Mouse (Mus musculus) brown adipose tissue, adult 24 weeks (tissue): Measurements from ENCODE around the gene Sgsm1. TPM values are rescaled to one million over a fixed set of nuclear protein-coding genes. Genes with fewer than 3 reads are reported as not detected.

ENCODE experiments used
- H3K27ac ChIP-seq: fragments of 200-500 bp; replicated peaks from 2 replicates; pipeline ENCODE4 v1.5.1; 2012; ENCODE audit warnings: low read depth, mild to moderate bottlenecking, low read length
- H3K4me1 ChIP-seq: fragments of 200-500 bp; 2 replicates; pipeline ENCODE4 v1.6.1; 2012; ENCODE audit warnings: low read length, mixed read lengths; ENCODE audit not compliant: control insufficient read depth, insufficient read depth, insufficient read length
- H3K4me3 ChIP-seq: fragments of 200-500 bp; 2 replicates; pipeline ENCODE4 v1.5.1; 2012; ENCODE audit warnings: low read depth, mild to moderate bottlenecking, low read length, moderate library complexity; ENCODE audit not compliant: insufficient read depth
- polyA plus RNA-seq: library from polyadenylated mRNA; stranded (reverse); fragments of >200 nt; gene quantifications from 2 replicates; pipeline ENCODE4 v1.2.4, GENCODE M21; 2012; ENCODE audit not compliant: missing spikeins, insufficient read depth, insufficient read length

Gene Sgsm1
- polyA plus RNA-seq, 1 experiment, result 0.59 TPM

DNA sequence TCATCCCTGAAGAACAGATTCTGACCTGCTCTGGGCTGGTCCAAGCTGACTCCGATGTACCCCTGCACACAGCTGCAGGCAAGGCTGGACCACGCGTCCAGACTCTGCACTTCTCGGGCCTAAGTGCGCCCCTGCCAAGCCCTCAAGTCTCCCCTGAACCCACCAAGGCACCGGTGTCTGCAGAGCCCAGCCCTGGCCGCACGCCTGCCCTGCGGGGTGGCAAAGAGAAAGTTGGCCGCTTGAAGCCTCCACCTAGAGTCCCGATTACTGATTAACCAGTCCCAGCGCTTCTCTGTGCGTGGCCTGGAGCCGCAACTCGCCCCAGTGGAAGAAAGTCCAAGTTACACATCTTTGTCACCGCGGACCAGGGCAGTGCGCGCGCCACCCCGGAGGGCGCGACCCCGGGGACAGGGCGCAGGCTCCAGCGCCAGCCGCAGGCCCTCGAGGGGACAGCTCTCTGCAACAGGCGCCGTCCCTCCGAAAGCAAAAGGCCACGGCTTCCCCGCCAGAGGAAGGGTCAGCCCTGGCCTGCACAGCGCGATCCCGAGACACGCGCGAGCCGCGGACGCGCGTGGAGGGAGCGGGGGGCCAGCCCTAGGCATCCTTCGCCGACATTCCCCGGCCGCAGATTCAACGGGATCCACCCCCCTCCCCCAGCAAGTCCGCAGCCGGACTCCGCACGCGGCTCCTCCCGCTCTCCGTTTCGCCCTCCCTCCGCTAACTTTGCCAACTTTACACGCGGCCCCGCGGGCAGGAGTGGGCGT, 90.0 kb downstream of the Sgsm1 start:
- H3K27ac ChIP-seq, result peak overlapping the region; percentile 27
- peaks cover 24% of the 10 kb centered on the region for H3K4me1 ChIP-seq
- peak overlapping the region; percentile 84 for H3K4me3 ChIP-seq

DNA sequence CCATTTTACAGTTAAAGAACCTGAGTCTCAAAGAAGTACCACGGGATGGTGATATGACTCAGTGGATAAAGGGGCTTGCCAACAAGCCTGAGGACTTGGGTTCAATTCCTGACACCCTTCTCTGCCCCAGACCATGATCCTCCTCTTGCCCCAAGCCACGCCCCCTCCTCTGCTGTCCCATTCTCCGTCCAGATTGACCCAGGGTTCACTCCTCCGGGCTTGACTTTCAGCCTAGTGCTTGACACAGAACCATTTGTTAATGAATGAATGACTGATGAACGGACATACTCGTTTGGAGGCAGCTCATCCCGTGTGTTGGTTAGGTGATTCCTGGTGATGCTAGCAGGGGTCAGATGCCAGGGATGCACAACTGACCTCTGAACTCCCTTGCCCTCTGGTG, 90.7 kb downstream of the Sgsm1 start:
- peak overlapping the region; percentile 28; the same call in 1 of the 2 replicates for H3K4me3 ChIP-seq
- H3K27ac ChIP-seq, result no peak overlapping the region
- H3K4me1 ChIP-seq, result peaks cover 23% of the 10 kb centered on the region

GRCm38 (mm10) chr5:113219450-113219849, 91.1 kb downstream of the Sgsm1 start:
- peaks cover 25% of the 10 kb centered on the region for H3K4me1 ChIP-seq
- peak overlapping the region; percentile 64 for H3K27ac ChIP-seq
- peak overlapping the region; percentile 28 for H3K4me3 ChIP-seq

DNA sequence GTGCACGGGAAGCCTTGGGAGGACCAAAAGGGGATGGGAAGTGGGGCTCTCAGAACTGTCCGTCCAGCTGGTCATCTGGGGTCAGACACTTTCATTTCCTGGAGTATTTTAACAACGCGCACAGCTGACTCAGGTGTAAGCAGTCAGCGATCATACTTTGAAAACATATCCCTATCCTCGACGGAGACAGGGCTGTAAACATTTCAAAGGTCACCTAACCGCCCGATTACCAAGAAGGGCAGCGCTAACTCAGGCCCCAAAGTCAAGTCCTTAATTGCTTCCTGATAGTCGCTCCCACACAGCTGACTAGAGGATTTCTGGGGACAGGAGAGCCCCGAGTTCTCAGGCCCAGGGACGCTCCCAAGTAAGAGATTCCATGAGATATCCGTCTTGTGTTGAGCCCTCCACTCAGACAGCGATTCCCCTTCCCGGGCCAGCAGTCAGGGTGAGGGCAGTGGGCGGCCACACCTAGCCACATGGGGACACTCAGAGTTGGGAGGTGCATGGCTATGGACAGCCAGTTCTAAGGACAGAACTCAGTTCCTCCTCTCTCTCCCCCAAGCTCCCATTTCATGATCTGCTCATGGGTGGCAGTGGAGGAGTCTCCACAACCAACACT, 91.9 kb downstream of the Sgsm1 start:
- H3K4me1 ChIP-seq, result peaks cover 25% of the 10 kb centered on the region
- H3K27ac ChIP-seq, result peak overlapping the region; percentile 64
- peak overlapping the region; percentile 28 for H3K4me3 ChIP-seq

- Histone ChIP-seq H3K27ac (peak overlapping the region; percentile 5; the same call in 1 of the 2 replicates), H3K4me1 (peaks cover 34% of the 10 kb centered on the region), H3K4me3 (no peak overlapping the region)
Measured at GRCm38 (mm10) chr5:113217076-113217475, 93.5 kb downstream of the Sgsm1 start.

DNA sequence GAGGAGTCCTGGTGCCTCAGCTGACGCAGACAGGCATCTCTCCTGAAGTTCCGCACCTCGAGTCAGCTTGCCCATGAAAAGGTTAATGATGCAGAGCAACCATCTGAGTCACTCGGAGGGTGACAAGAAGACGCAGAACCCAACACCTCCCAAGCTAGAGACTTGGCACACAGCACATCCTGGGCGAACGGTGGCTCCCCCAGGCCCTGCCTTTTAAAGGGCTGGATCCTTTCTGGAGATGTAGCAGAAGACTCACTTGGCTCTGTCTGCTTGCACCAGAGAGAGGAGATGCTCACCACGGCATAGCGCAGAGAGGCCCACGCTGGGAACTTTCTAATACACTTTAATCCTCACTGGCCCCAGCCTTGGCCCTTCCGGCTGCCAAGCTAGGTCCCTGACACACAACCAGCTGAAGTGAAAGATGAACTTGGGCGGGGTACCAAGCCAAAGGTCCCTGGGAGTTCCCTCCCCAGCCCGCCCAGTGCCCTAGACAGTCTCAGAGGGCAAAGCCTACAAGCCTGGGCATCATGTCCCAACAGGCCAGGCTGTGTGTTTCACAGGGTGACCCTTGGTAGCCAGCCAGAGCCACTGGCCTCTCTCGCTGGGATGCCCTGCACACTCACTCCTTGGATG, 94.1 kb downstream of the Sgsm1 start:
- peak overlapping the region; percentile 59 for H3K27ac ChIP-seq
- H3K4me3 ChIP-seq, result no peak overlapping the region
- H3K4me1 ChIP-seq, result peaks cover 37% of the 10 kb centered on the region

DNA sequence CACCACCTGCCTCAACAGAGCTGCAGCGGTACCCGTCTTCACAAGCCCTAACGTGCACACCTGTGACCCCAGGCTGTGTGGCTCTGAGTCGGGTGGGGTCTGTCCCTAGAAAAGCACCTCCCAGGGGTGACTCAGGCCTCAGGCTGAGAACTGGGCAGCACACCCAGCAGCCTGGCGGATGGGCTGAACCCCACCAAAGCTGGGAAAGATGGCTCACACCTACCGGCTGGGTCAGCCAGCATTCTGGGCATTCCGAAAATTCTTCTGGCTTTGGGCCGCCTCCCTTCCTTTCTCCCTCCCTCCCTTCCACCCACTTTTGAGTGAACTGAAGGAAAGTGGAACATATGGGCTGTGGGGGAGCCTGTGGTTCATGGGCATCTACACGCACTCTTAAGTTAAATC, 95.0 kb downstream of the Sgsm1 start:
- Histone ChIP-seq H3K4me1 (peaks cover 42% of the 10 kb centered on the region), H3K4me3 (no peak overlapping the region), H3K27ac (peak overlapping the region; percentile 59)

DNA sequence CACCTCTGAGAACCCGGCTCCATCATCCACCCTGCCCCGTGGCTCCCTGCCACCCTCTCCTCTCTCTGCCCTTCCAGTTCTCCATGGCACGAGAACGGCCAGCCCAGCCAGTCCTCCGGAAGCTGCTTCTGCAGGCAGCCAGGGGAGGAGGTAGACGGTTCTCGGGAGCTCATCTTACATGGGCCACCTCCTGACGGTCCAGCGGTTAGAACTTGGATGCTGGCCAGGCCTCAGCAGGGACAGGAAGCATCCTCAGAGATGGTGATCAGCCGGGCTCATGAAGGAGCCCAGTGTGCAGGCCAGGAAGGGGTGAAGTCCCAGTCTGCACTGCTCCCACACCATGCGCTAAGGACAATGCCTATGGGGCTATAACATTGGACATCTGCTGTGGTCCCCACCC, 96.1 kb downstream of the Sgsm1 start:
- Histone ChIP-seq H3K4me3 (no peak overlapping the region), H3K4me1 (peaks cover 47% of the 10 kb centered on the region), H3K27ac (peak overlapping the region; percentile 27)

DNA sequence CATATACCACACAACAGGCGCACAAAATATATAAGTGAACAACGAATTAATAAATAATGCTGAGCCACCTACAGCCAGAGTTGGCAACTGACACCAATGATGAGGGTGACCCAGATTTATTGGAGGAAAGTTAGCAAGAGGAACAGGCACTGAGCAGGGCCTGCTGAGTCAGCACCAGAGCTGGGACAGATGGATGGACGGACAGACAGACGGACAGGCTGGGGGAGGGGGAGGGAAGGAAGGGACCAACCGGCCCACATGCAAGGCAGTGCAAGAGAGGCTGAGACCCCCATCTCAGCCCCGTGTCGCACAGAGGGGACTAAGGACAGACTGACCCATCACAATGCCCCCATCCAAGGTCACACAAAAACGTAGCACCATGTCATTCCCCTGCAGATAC, 96.5 kb downstream of the Sgsm1 start:
- H3K4me3 ChIP-seq, result no peak overlapping the region
- peaks cover 44% of the 10 kb centered on the region for H3K4me1 ChIP-seq
- peak overlapping the region; percentile 27 for H3K27ac ChIP-seq

- Histone ChIP-seq H3K27ac (peak overlapping the region; percentile 50), H3K4me3 (no peak overlapping the region), H3K4me1 (peaks cover 52% of the 10 kb centered on the region)
Measured at GRCm38 (mm10) chr5:113212156-113212835, 98.3 kb downstream of the Sgsm1 start.

DNA sequence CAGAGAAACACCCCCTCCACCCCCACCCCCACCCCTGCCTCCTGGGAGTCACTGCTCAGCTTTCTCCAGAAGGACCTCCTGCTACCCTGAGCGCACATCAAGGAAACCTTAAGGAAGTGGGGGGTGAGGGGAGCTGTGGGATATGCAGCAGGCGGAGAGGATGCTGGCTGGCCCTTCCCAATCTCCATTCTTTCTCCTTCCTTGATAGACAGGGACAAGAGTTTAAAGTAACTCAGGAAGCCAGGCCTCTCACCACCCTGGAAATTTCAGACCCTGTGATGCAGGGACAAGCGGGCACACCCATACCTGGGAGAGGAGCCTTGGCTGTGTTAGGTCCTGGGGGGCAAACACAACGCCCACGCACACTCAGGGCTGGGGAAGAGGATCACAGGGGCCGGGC, 100.3 kb downstream of the Sgsm1 start:
- peak overlapping the region; percentile 96 for H3K27ac ChIP-seq
- no peak overlapping the region for H3K4me3 ChIP-seq
- peaks cover 59% of the 10 kb centered on the region for H3K4me1 ChIP-seq

- H3K4me1 ChIP-seq, result peaks cover 63% of the 10 kb centered on the region
- peak overlapping the region; percentile 22 for H3K4me3 ChIP-seq
- peak overlapping the region; percentile 96 for H3K27ac ChIP-seq
Measured at GRCm38 (mm10) chr5:113209898-113210297, 100.7 kb downstream of the Sgsm1 start.

GRCm38 (mm10) chr5:113209401-113209750, 101.2 kb downstream of the Sgsm1 start:
- Histone ChIP-seq H3K4me3 (peak overlapping the region; percentile 22), H3K27ac (peak overlapping the region; percentile 96), H3K4me1 (peaks cover 63% of the 10 kb centered on the region)

DNA sequence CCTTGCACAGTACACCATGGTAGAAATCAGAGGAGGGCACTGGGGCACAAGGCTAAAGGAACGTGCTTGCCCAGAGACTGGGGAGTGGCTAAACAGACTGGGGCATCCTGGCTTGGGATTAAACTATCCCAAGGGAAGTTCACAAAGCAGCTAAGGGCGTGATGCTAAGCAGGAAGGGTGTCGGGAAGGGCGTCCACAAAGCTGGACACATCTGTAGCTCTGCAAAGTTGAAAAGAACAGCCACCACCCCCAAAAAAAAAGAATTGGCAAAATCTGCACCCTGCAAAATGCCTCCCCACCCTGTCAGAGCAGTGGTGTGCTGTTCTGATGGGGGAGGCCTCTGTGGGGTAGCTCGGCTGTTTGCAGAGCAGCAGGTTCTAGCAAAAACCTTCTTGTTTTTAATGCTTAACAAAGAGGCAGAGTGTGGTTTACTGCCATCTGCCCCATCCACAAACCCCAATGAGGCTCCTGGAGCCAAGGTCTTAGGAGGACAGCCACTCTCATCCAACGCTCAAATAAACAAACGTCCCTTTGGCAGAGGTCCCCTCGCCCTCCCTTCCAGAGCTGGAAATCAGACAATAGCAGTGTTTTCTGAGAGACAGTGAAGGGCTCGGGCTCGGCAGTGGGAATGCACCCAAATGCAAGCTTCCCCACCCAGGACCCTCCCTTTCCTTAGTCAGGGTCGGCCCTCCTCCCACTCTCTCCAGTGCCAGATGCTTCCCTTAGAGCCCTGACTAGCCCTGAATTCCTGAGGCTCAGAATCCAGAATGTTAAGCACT, 101.8 kb downstream of the Sgsm1 start:
- Histone ChIP-seq H3K27ac (peak overlapping the region; percentile 96), H3K4me3 (no peak overlapping the region), H3K4me1 (peaks cover 60% of the 10 kb centered on the region)
